Mouse (Mus musculus): ENCODE data around the gene Sub1. TPM values are rescaled to one million over a fixed set of nuclear protein-coding genes. Genes with fewer than 3 reads are reported as not detected.

Sub1 gene
- total and polyA plus RNA-seq, 3 experiments = 553 to 2,677 (median 1,927) TPM

GRCm38 (mm10) chr15:12026026-12026425 is 29.2 kb upstream of the Sub1 start:
- Histone ChIP-seq H3K4me3 (replicated peaks in 1 of 3; ENCODE audit: low read depth in 2 of 3, low read length in 2 of 3, poor library complexity in 1 of 3) (no peak overlapping the region), H3K4me2 (ENCODE audit: insufficient read depth, low read depth, poor library complexity, severe bottlenecking) (peak overlapping the region; percentile 62), H3K9ac (ENCODE audit: insufficient read depth, low read depth) (no peak overlapping the region), H3K27ac (ENCODE audit: insufficient read depth, low read depth) (peak overlapping the region; percentile 31; the same call in 1 of the 2 replicates), H3K79me2 (replicated peaks; ENCODE audit: control insufficient read depth, extremely low read depth, insufficient read depth, poor library complexity, severe bottlenecking) (no peaks in the 10 kb centered on the region), H3K27me3 (replicated peaks) (no peaks in the 10 kb centered on the region), H3K36me3 (replicated peaks in 1 of 2; ENCODE audit: control insufficient read depth in 1 of 2, insufficient read depth in 1 of 2, low read length in 1 of 2) (no peaks in the 10 kb centered on the region), H3K9me3 (replicated peaks; ENCODE audit: low read length) (no peaks in the 10 kb centered on the region), H3K4me1 (ENCODE audit: control insufficient read depth in 1 of 2, insufficient read depth in 2 of 2) (peaks cover 31 to 87% of the 10 kb centered on the region in 2 experiments)
- in situ Hi-C loops (cut with MboI; ENCODE audit: low pct_ligation_motif_present, low pct_unique_long_range_greater_than_20kb, low sequenced_read_pairs) (no loop called here), dilution Hi-C loops (cut with MboI; ENCODE audit: extremely low pct_ligation_motif_present, extremely low pct_unique_long_range_greater_than_20kb, low sequenced_read_pairs) (no loop called here)
- peak; percentile 45 for TF ChIP-seq POLR2A (IDR thresholded peaks at IDR 0.05; ENCODE audit: low read depth, low read length)
- peak; percentile 23; the same call in 1 of the 2 replicates for TF ChIP-seq NELFE (IDR thresholded peaks at IDR 0.05; ENCODE audit: low read depth, low read length)
- peak; percentile 77; the same call in 1 of the 2 replicates for TF ChIP-seq MAX (IDR thresholded peaks at IDR 0.05; ENCODE audit: low read length)
- TF ChIP-seq SIN3A (IDR thresholded peaks at IDR 0.05; ENCODE audit: low read length) = peak; percentile 88
- no peak for TF ChIP-seq NRF1 (IDR thresholded peaks at IDR 0.05; ENCODE audit: low read depth, low read length)
- no peak for TF ChIP-seq USF2 (conservative IDR thresholded peaks at IDR 0.05; ENCODE audit: low read depth, low read length)
- TF ChIP-seq HCFC1 (IDR thresholded peaks at IDR 0.05; ENCODE audit: low read depth, low read length) = peak; percentile 16; the same call in 1 of the 2 replicates
- TF ChIP-seq IRF4 (IDR thresholded peaks at IDR 0.05; ENCODE audit: low read depth, low read length) = peak; percentile 98
- peak; percentile 87 for TF ChIP-seq TCF12 (IDR thresholded peaks at IDR 0.05; ENCODE audit: low read depth, low read length)
- TF ChIP-seq JUN (IDR thresholded peaks at IDR 0.05; ENCODE audit: insufficient read depth, low read depth, low read length) = peak; percentile 98
- no peak for TF ChIP-seq POLR2AphosphoS2 (IDR thresholded peaks at IDR 0.05; ENCODE audit: low read depth, low read length)
- TF ChIP-seq CTCF (conservative IDR thresholded peaks at IDR 0.05 in 1 of 2, IDR thresholded peaks at IDR 0.05 in 1 of 2; ENCODE audit: low read depth in 2 of 2, low read length in 2 of 2) = no peak
- TF ChIP-seq GABPA (IDR thresholded peaks at IDR 0.05; ENCODE audit: insufficient replicate concordance, low read depth, low read length) = no peak
- peak; percentile 91 for TF ChIP-seq MYC (IDR thresholded peaks at IDR 0.05; ENCODE audit: low read depth, low read length)
- peak; percentile 100 for TF ChIP-seq JUND (conservative IDR thresholded peaks at IDR 0.05; ENCODE audit: low read depth, low read length)
- 0 out of 2 replicates have a peak, but pooled peaks have one; percentile 54 for TF ChIP-seq MAFK (IDR thresholded peaks at IDR 0.05; ENCODE audit: insufficient replicate concordance, low read length)
- no peak; the same call in 1 of the 2 replicates for TF ChIP-seq E2F4 (IDR thresholded peaks at IDR 0.05; ENCODE audit: insufficient replicate concordance, low read depth, low read length)
- TF ChIP-seq MEF2A (IDR thresholded peaks at IDR 0.05; ENCODE audit: borderline replicate concordance, low read depth, low read length) = peak; percentile 84
- TF ChIP-seq ZKSCAN1 (IDR thresholded peaks at IDR 0.05; ENCODE audit: borderline replicate concordance, low read depth, low read length) = no peak
- TF ChIP-seq USF1 (IDR thresholded peaks at IDR 0.05; ENCODE audit: low read depth, low read length) = no peak
- TF ChIP-seq RAD21 (IDR thresholded peaks at IDR 0.05; ENCODE audit: low read depth, low read length) = no peak; the same call in 1 of the 2 replicates
- TF ChIP-seq ELF1 (IDR thresholded peaks at IDR 0.05; ENCODE audit: low read depth, low read length) = peak; percentile 67
- TF ChIP-seq MXI1 (IDR thresholded peaks at IDR 0.05; ENCODE audit: low read depth, low read length) = 0 out of 2 replicates have a peak, but pooled peaks have one; percentile 73
- TF ChIP-seq ZNF384 (IDR thresholded peaks at IDR 0.05; ENCODE audit: low read depth, low read length) = no peak
- TF ChIP-seq KAT2A (IDR thresholded peaks at IDR 0.05; ENCODE audit: insufficient replicate concordance, low read length) = no peak
- TF ChIP-seq RCOR1 (conservative IDR thresholded peaks at IDR 0.05; ENCODE audit: low read depth, low read length) = peak; percentile 94
- peak; percentile 100 for TF ChIP-seq EP300 (IDR thresholded peaks at IDR 0.05; ENCODE audit: low read length)
- TF ChIP-seq TBP (conservative IDR thresholded peaks at IDR 0.05; ENCODE audit: low read depth, low read length) = peak; percentile 71
- TF ChIP-seq ZMIZ1 (IDR thresholded peaks at IDR 0.05; ENCODE audit: low read depth, low read length) = peak; percentile 40; the same call in 1 of the 2 replicates
- TF ChIP-seq CHD1 (IDR thresholded peaks at IDR 0.05; ENCODE audit: low read depth, low read length) = no peak
- peak; percentile 90 for TF ChIP-seq BHLHE40 (IDR thresholded peaks at IDR 0.05; ENCODE audit: low read depth, low read length)
- peak; percentile 83; the same call in 1 of the 2 replicates for TF ChIP-seq MAZ (IDR thresholded peaks at IDR 0.05; ENCODE audit: low read depth, low read length)
- peak; percentile 78 for TF ChIP-seq CHD2 (IDR thresholded peaks at IDR 0.05; ENCODE audit: low read length)
- no peak; the same call in 1 of the 2 replicates for TF ChIP-seq SMC3 (IDR thresholded peaks at IDR 0.05; ENCODE audit: low read depth, low read length)
- no peak for TF ChIP-seq ZC3H11A (IDR thresholded peaks at IDR 0.05; ENCODE audit: low read depth, low read length)
- no peak for TF ChIP-seq PAX5 (IDR thresholded peaks at IDR 0.05; ENCODE audit: low read length)
- peak; percentile 91 for TF ChIP-seq ETS1 (conservative IDR thresholded peaks at IDR 0.05; ENCODE audit: low read depth, low read length)
- TF ChIP-seq UBTF (IDR thresholded peaks at IDR 0.05; ENCODE audit: low read depth, low read length) = no peak
- DNase-seq (ENCODE audit: extremely low read depth) = peak; percentile 92
